Mouse (Mus musculus) brown adipose tissue, adult 24 weeks (tissue): ENCODE measurements around the gene Slc13a2. TPM values are rescaled to one million over a fixed set of nuclear protein-coding genes. Genes with fewer than 3 reads are reported as not detected.

ENCODE experiments used
- H3K27ac ChIP-seq: fragments of 200-500 bp; replicated peaks from 2 replicates; pipeline ENCODE4 v1.5.1; 2012; ENCODE audit warnings: low read depth, mild to moderate bottlenecking, low read length
- H3K4me1 ChIP-seq: fragments of 200-500 bp; 2 replicates; pipeline ENCODE4 v1.6.1; 2012; ENCODE audit warnings: low read length, mixed read lengths; ENCODE audit not compliant: control insufficient read depth, insufficient read depth, insufficient read length
- H3K4me3 ChIP-seq: fragments of 200-500 bp; 2 replicates; pipeline ENCODE4 v1.5.1; 2012; ENCODE audit warnings: low read depth, mild to moderate bottlenecking, low read length, moderate library complexity; ENCODE audit not compliant: insufficient read depth
- polyA plus RNA-seq: library from polyadenylated mRNA; stranded (reverse); fragments of >200 nt; gene quantifications from 2 replicates; pipeline ENCODE4 v1.2.4, GENCODE M21; 2012; ENCODE audit not compliant: missing spikeins, insufficient read depth, insufficient read length

Gene Slc13a2
- polyA plus RNA-seq, 1 experiment = not detected

- H3K4me1 ChIP-seq = no peaks in the 10 kb centered on the region
- no peak overlapping the region for H3K4me3 ChIP-seq
- no peak overlapping the region for H3K27ac ChIP-seq
Observed at GRCm38 (mm10) chr11:78385776-78386175, 36.2 kb downstream of the Slc13a2 start.

- Histone ChIP-seq H3K4me3 (no peak overlapping the region), H3K4me1 (no peaks in the 10 kb centered on the region), H3K27ac (no peak overlapping the region)
Observed at GRCm38 (mm10) chr11:78382701-78383100, 39.3 kb downstream of the Slc13a2 start.

- H3K4me3 ChIP-seq = no peak overlapping the region
- H3K27ac ChIP-seq = no peak overlapping the region
- H3K4me1 ChIP-seq = no peaks in the 10 kb centered on the region
Observed at GRCm38 (mm10) chr11:78382286-78382685, 39.7 kb downstream of the Slc13a2 start.

- no peak overlapping the region for H3K4me3 ChIP-seq
- no peaks in the 10 kb centered on the region for H3K4me1 ChIP-seq
- no peak overlapping the region for H3K27ac ChIP-seq
Observed at GRCm38 (mm10) chr11:78380996-78381395, 41.0 kb downstream of the Slc13a2 start.

- H3K27ac ChIP-seq = no peak overlapping the region
- no peaks in the 10 kb centered on the region for H3K4me1 ChIP-seq
- H3K4me3 ChIP-seq = no peak overlapping the region
Observed at GRCm38 (mm10) chr11:78380351-78380750, 41.7 kb downstream of the Slc13a2 start.

GRCm38 (mm10) chr11:78377549-78378159 lies 44.4 kb downstream of the Slc13a2 start:
- Histone ChIP-seq H3K4me3 (no peak overlapping the region), H3K4me1 (no peaks in the 10 kb centered on the region), H3K27ac (no peak overlapping the region)

GRCm38 (mm10) chr11:78374147-78374546 lies 47.9 kb downstream of the Slc13a2 start:
- no peaks in the 10 kb centered on the region for H3K4me1 ChIP-seq
- no peak overlapping the region for H3K27ac ChIP-seq
- no peak overlapping the region for H3K4me3 ChIP-seq

- Histone ChIP-seq H3K27ac (no peak overlapping the region), H3K4me3 (no peak overlapping the region), H3K4me1 (no peaks in the 10 kb centered on the region)
Observed at GRCm38 (mm10) chr11:78372610-78373009, 49.4 kb downstream of the Slc13a2 start.

GRCm38 (mm10) chr11:78372166-78372565 lies 49.9 kb downstream of the Slc13a2 start:
- Histone ChIP-seq H3K27ac (no peak overlapping the region), H3K4me1 (no peaks in the 10 kb centered on the region), H3K4me3 (no peak overlapping the region)

GRCm38 (mm10) chr11:78371711-78372110 lies 50.3 kb downstream of the Slc13a2 start:
- Histone ChIP-seq H3K27ac (no peak overlapping the region), H3K4me3 (no peak overlapping the region), H3K4me1 (no peaks in the 10 kb centered on the region)

- no peak overlapping the region for H3K27ac ChIP-seq
- no peak overlapping the region for H3K4me3 ChIP-seq
- H3K4me1 ChIP-seq = no peaks in the 10 kb centered on the region
Observed at GRCm38 (mm10) chr11:78370389-78370788, 51.6 kb downstream of the Slc13a2 start.

- H3K4me1 ChIP-seq = no peaks in the 10 kb centered on the region
- H3K27ac ChIP-seq = no peak overlapping the region
- no peak overlapping the region for H3K4me3 ChIP-seq
Observed at GRCm38 (mm10) chr11:78367456-78368225, 54.4 kb downstream of the Slc13a2 start.

- no peaks in the 10 kb centered on the region for H3K4me1 ChIP-seq
- no peak overlapping the region for H3K4me3 ChIP-seq
- no peak overlapping the region for H3K27ac ChIP-seq
Observed at GRCm38 (mm10) chr11:78364103-78364502, 57.9 kb downstream of the Slc13a2 start.

GRCm38 (mm10) chr11:78363309-78364007 lies 58.6 kb downstream of the Slc13a2 start:
- H3K4me3 ChIP-seq = no peak overlapping the region
- H3K27ac ChIP-seq = no peak overlapping the region
- H3K4me1 ChIP-seq = no peaks in the 10 kb centered on the region

- H3K4me3 ChIP-seq = no peak overlapping the region
- H3K4me1 ChIP-seq = no peaks in the 10 kb centered on the region
- H3K27ac ChIP-seq = no peak overlapping the region
Observed at GRCm38 (mm10) chr11:78360789-78361131, 61.3 kb downstream of the Slc13a2 start.
